Mouse (Mus musculus): ENCODE results near the gene Emp1.

The Emp1 gene

GRCm38 (mm10) chr6:135363344-135364040, 1.1 kb downstream of the Emp1 start:
- DNase-seq (ENCODE audit: low read depth in 1 of 2, low spot score in 2 of 2) = no peak

GRCm38 (mm10) chr6:135364041-135364745, 1.8 kb downstream of the Emp1 start:
- peak; percentile 24 to 62 for DNase-seq (ENCODE audit: low read depth in 1 of 2, low spot score in 2 of 2)

- no peak for DNase-seq (ENCODE audit: low read depth in 1 of 2, low spot score in 2 of 2)
Measured at GRCm38 (mm10) chr6:135364891-135365301, 2.6 kb downstream of the Emp1 start.

GRCm38 (mm10) chr6:135365614-135366013, 3.3 kb downstream of the Emp1 start:
- DNase-seq (ENCODE audit: low read depth in 1 of 2, low spot score in 2 of 2) = no peak

GRCm38 (mm10) chr6:135368230-135368629, 5.9 kb downstream of the Emp1 start:
- no peak for DNase-seq (ENCODE audit: low read depth in 1 of 2, low spot score in 2 of 2)

GRCm38 (mm10) chr6:135369551-135369968, 7.2 kb downstream of the Emp1 start:
- DNase-seq (ENCODE audit: low read depth in 1 of 2, low spot score in 2 of 2) = no peak

GRCm38 (mm10) chr6:135370954-135371353, 8.6 kb downstream of the Emp1 start:
- DNase-seq (ENCODE audit: low read depth in 1 of 2, low spot score in 2 of 2) = no peak

- no peak for DNase-seq (ENCODE audit: low read depth in 1 of 2, low spot score in 2 of 2)
Measured at GRCm38 (mm10) chr6:135373357-135373756, 11.0 kb downstream of the Emp1 start.

GRCm38 (mm10) chr6:135375818-135376217, 13.5 kb downstream of the Emp1 start:
- no peak for DNase-seq (ENCODE audit: low read depth in 1 of 2, low spot score in 2 of 2)

- DNase-seq (ENCODE audit: low read depth in 1 of 2, low spot score in 2 of 2) = no peak
Measured at GRCm38 (mm10) chr6:135376248-135376647, 13.9 kb downstream of the Emp1 start.

GRCm38 (mm10) chr6:135377583-135378319, 15.4 kb downstream of the Emp1 start:
- peak in 1 of 2 experiments; percentile 28 for DNase-seq (ENCODE audit: low read depth in 1 of 2, low spot score in 2 of 2)

GRCm38 (mm10) chr6:135383919-135384318, 21.6 kb downstream of the Emp1 start:
- no peak for DNase-seq (ENCODE audit: low read depth in 1 of 2, low spot score in 2 of 2)

GRCm38 (mm10) chr6:135385738-135386459, 23.6 kb downstream of the Emp1 start:
- DNase-seq (ENCODE audit: low read depth in 1 of 2, low spot score in 2 of 2) = no peak

- no peak for DNase-seq (ENCODE audit: low read depth in 1 of 2, low spot score in 2 of 2)
Measured at GRCm38 (mm10) chr6:135387653-135388052, 25.3 kb downstream of the Emp1 start.

- no peak for DNase-seq (ENCODE audit: low read depth in 1 of 2, low spot score in 2 of 2)
Measured at GRCm38 (mm10) chr6:135388711-135389110, 26.4 kb downstream of the Emp1 start.

- no peak for DNase-seq (ENCODE audit: low read depth in 1 of 2, low spot score in 2 of 2)
Measured at GRCm38 (mm10) chr6:135390398-135390797, 28.1 kb downstream of the Emp1 start.

- no peak for DNase-seq (ENCODE audit: low read depth in 1 of 2, low spot score in 2 of 2)
Measured at GRCm38 (mm10) chr6:135395375-135395774, 33.0 kb downstream of the Emp1 start.

GRCm38 (mm10) chr6:135397089-135397488, 34.7 kb downstream of the Emp1 start:
- no peak for DNase-seq (ENCODE audit: low read depth in 1 of 2, low spot score in 2 of 2)

- DNase-seq (ENCODE audit: low read depth in 1 of 2, low spot score in 2 of 2) = no peak
Measured at GRCm38 (mm10) chr6:135397788-135398187, 35.4 kb downstream of the Emp1 start.

GRCm38 (mm10) chr6:135398801-135399200, 36.5 kb downstream of the Emp1 start:
- no peak for DNase-seq (ENCODE audit: low read depth in 1 of 2, low spot score in 2 of 2)

GRCm38 (mm10) chr6:135400306-135400705, 38.0 kb downstream of the Emp1 start:
- DNase-seq (ENCODE audit: low read depth in 1 of 2, low spot score in 2 of 2) = peak in 1 of 2 experiments; percentile 6
